Mouse (Mus musculus) cerebellum, adult 2 months (tissue): Measurements from ENCODE around the gene Batf3.

ENCODE experiments used
- CTCF ChIP-seq: fragments of 200-500 bp; IDR thresholded peaks from 2 replicates; pipeline ENCODE4 v1.5.1; 2011; ENCODE audit warnings: low read depth, mild to moderate bottlenecking, control low read depth, low read length, moderate library complexity, borderline replicate concordance; ENCODE audit not compliant: insufficient read depth
- POLR2A ChIP-seq: fragments of 200-500 bp; IDR thresholded peaks from 2 replicates; pipeline ENCODE4 v1.6.1; 2011; ENCODE audit warnings: low read length, control low read depth, borderline replicate concordance; ENCODE audit not compliant: insufficient read depth

DNA sequence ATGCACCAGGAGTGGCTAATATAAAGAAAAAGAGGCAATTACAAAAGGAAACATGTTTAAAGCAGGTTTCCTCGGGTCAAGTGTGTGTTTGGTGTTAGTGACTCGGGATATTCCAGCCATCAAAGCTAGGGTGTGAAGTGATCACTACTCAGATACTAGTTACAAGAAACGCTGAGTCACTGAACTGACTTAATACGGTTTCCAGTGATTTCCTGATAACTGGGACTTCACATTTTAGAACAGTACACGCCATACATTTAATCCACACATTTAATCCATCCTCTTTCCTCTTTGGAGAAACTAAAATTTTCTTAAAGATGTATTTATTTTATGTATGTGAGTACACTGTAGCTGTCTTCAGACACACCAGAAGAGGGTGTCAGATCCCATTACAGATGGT lies 9.7 kb upstream of the Batf3 start:
- TF ChIP-seq POLR2A (no peak), CTCF (no peak)
